Mouse (Mus musculus): Measurements from ENCODE around the gene Prlh. TPM values are rescaled to one million over a fixed set of nuclear protein-coding genes. Genes with fewer than 3 reads are reported as not detected.
A peak's percentile ranks its signal among the peaks of the same experiment; 100 is the strongest.

Prlh gene
- total and polyA plus RNA-seq, 2 experiments from 2014 or later = not detected

- Histone ChIP-seq H3K27ac (ENCODE audit: low read depth, low read length) (no peak overlapping the region), H3K9me3 (ENCODE audit: low read length) (no peaks in the 10 kb centered on the region), H3K4me3 (ENCODE audit: low read depth, low read length) (no peak overlapping the region), H3K4me2 (ENCODE audit: low read depth) (no peak overlapping the region), H3K9ac (no peak overlapping the region), H3K27me3 (ENCODE audit: insufficient read depth, low read length) (0 out of 2 replicates have a peak, but pooled peaks cover 5% of the 10 kb centered on the region), H3K36me3 (ENCODE audit: insufficient read depth) (no peaks in the 10 kb centered on the region), H3K4me1 (ENCODE audit: insufficient read depth) (peaks cover 14% of the 10 kb centered on the region; the same call in 1 of the 2 replicates)
- TF ChIP-seq CTCF (IDR thresholded peaks at IDR 0.05; ENCODE audit: low read depth) = no peak
- no peak for DNase-seq
- no peak for ATAC-seq
- WGBS = 70% methylated on average over 4 of the region's 4 CpGs
Measured at GRCm38 (mm10) chr1:90975960-90976359, 23.1 kb downstream of the Prlh start.

- Histone ChIP-seq H3K4me2 (ENCODE audit: low read depth) (no peak overlapping the region), H3K27me3 (ENCODE audit: insufficient read depth, low read length) (no peaks in the 10 kb centered on the region), H3K36me3 (ENCODE audit: insufficient read depth) (no peaks in the 10 kb centered on the region), H3K9ac (no peak overlapping the region), H3K4me1 (ENCODE audit: insufficient read depth) (0 out of 2 replicates have a peak, but pooled peaks cover 2% of the 10 kb centered on the region), H3K27ac (ENCODE audit: low read depth, low read length) (no peak overlapping the region), H3K4me3 (ENCODE audit: low read depth, low read length) (no peak overlapping the region), H3K9me3 (ENCODE audit: low read length) (no peaks in the 10 kb centered on the region)
- 73% methylated on average over 10 of the region's 10 CpGs for WGBS
- ATAC-seq (peak; percentile 66), DNase-seq (peak; percentile 26)
- no peak for TF ChIP-seq CTCF (IDR thresholded peaks at IDR 0.05; ENCODE audit: low read depth)
Measured at GRCm38 (mm10) chr1:90980638-90981330, 27.9 kb downstream of the Prlh start.

- no peak overlapping the region for H3K27ac ChIP-seq (ENCODE audit: low read depth, low read length)
- WGBS = 52% methylated on average over 3 of the region's 3 CpGs
- H3K4me3 ChIP-seq (ENCODE audit: low read depth, low read length) = no peak overlapping the region
- H3K27me3 ChIP-seq (ENCODE audit: insufficient read depth, low read length) = no peaks in the 10 kb centered on the region
- H3K9me3 ChIP-seq (ENCODE audit: low read length) = no peaks in the 10 kb centered on the region
- TF ChIP-seq CTCF (IDR thresholded peaks at IDR 0.05; ENCODE audit: low read depth) = no peak
- H3K9ac ChIP-seq = no peak overlapping the region
- H3K36me3 ChIP-seq (ENCODE audit: insufficient read depth) = no peaks in the 10 kb centered on the region
- ATAC-seq = peak; percentile 6; the same call in 1 of the 2 replicates
- DNase-seq = peak; percentile 23
- no peak overlapping the region for H3K4me2 ChIP-seq (ENCODE audit: low read depth)
- H3K4me1 ChIP-seq (ENCODE audit: insufficient read depth) = no peaks in the 10 kb centered on the region
Measured at GRCm38 (mm10) chr1:90981346-90981745, 28.4 kb downstream of the Prlh start.

GRCm38 (mm10) chr1:90995916-90996315 lies 43.0 kb downstream of the Prlh start:
- Histone ChIP-seq H3K4me2 (ENCODE audit: low read depth) (no peak overlapping the region), H3K9ac (no peak overlapping the region), H3K27me3 (ENCODE audit: insufficient read depth, low read length) (no peaks in the 10 kb centered on the region), H3K27ac (ENCODE audit: low read depth, low read length) (no peak overlapping the region), H3K9me3 (ENCODE audit: low read length) (no peaks in the 10 kb centered on the region), H3K4me3 (ENCODE audit: low read depth, low read length) (no peak overlapping the region), H3K4me1 (ENCODE audit: insufficient read depth) (peaks cover 16% of the 10 kb centered on the region; the same call in 1 of the 2 replicates), H3K36me3 (ENCODE audit: insufficient read depth) (no peaks in the 10 kb centered on the region)
- no peak for ATAC-seq
- WGBS = 97% methylated on average over 1 of the region's 1 CpGs
- TF ChIP-seq CTCF (IDR thresholded peaks at IDR 0.05; ENCODE audit: low read depth) = no peak
- no peak for DNase-seq

- ATAC-seq = no peak
- Histone ChIP-seq H3K4me1 (ENCODE audit: insufficient read depth) (peaks cover 16% of the 10 kb centered on the region; the same call in 1 of the 2 replicates), H3K27me3 (ENCODE audit: insufficient read depth, low read length) (no peaks in the 10 kb centered on the region), H3K4me2 (ENCODE audit: low read depth) (no peak overlapping the region), H3K27ac (ENCODE audit: low read depth, low read length) (no peak overlapping the region), H3K9ac (no peak overlapping the region), H3K9me3 (ENCODE audit: low read length) (no peaks in the 10 kb centered on the region), H3K4me3 (ENCODE audit: low read depth, low read length) (no peak overlapping the region), H3K36me3 (ENCODE audit: insufficient read depth) (no peaks in the 10 kb centered on the region)
- no peak for TF ChIP-seq CTCF (IDR thresholded peaks at IDR 0.05; ENCODE audit: low read depth)
- no peak for DNase-seq
- WGBS = 80% methylated on average over 4 of the region's 4 CpGs
Measured at GRCm38 (mm10) chr1:90997136-90997535, 44.2 kb downstream of the Prlh start.

- no peaks in the 10 kb centered on the region for H3K9me3 ChIP-seq (ENCODE audit: low read length)
- H3K4me3 ChIP-seq (ENCODE audit: low read depth, low read length) = peak overlapping the region; percentile 78; the same call in 1 of the 2 replicates
- H3K27ac ChIP-seq (ENCODE audit: low read depth, low read length) = no peak overlapping the region
- DNase-seq = no peak
- H3K27me3 ChIP-seq (ENCODE audit: insufficient read depth, low read length) = no peaks in the 10 kb centered on the region
- no peak overlapping the region for H3K9ac ChIP-seq
- WGBS = 90% methylated on average over 5 of the region's 5 CpGs
- H3K4me2 ChIP-seq (ENCODE audit: low read depth) = peak overlapping the region; percentile 97
- peaks cover 16% of the 10 kb centered on the region; the same call in 1 of the 2 replicates for H3K4me1 ChIP-seq (ENCODE audit: insufficient read depth)
- H3K36me3 ChIP-seq (ENCODE audit: insufficient read depth) = no peaks in the 10 kb centered on the region
- no peak for ATAC-seq
- no peak for TF ChIP-seq CTCF (IDR thresholded peaks at IDR 0.05; ENCODE audit: low read depth)
Measured at GRCm38 (mm10) chr1:90997641-90998040, 44.7 kb downstream of the Prlh start.

GRCm38 (mm10) chr1:90998268-90998890 lies 45.5 kb downstream of the Prlh start, which contains the start of gene Lrrfip1:
Gene Lrrfip1, plus strand, starts transcription at chr1:90998737.
- Histone ChIP-seq H3K9ac (peak within 1 kb of the TSS; percentile 90), H3K4me3 (ENCODE audit: low read depth, low read length) (peak within 1 kb of the TSS; percentile 78), H3K4me1 (ENCODE audit: insufficient read depth) (peaks cover 16% of the 10 kb centered on the region; the same call in 1 of the 2 replicates), H3K36me3 (ENCODE audit: insufficient read depth) (no peaks in the 10 kb centered on the region), H3K27ac (ENCODE audit: low read depth, low read length) (peak within 1 kb of the TSS; percentile 70; the same call in 1 of the 2 replicates), H3K9me3 (ENCODE audit: low read length) (no peaks in the 10 kb centered on the region), H3K27me3 (ENCODE audit: insufficient read depth, low read length) (no peaks in the 10 kb centered on the region), H3K4me2 (ENCODE audit: low read depth) (peak within 1 kb of the TSS; percentile 97)
- ATAC-seq = peak; percentile 88
- DNase-seq = peak; percentile 67
- whole genome bisulfite sequencing = 5% methylated on average over 59 of the region's 59 CpGs
- TF ChIP-seq CTCF (IDR thresholded peaks at IDR 0.05; ENCODE audit: low read depth) = no peak
